Mouse (Mus musculus) liver, postnatal 0 days (tissue): ENCODE data around the gene Flt1.

ENCODE experiments used
- CTCF ChIP-seq: sonication (generic); IDR thresholded peaks from 2 replicates; pipeline ENCODE4 v1.5.1; 2016; ENCODE audit warnings: antibody characterized with exemption, low read depth
- EP300 ChIP-seq: IDR thresholded peaks from 2 replicates; pipeline ENCODE4 v1.6.1; 2016; ENCODE audit warnings: antibody characterized with exemption, low read depth, mild to moderate bottlenecking

GRCm38 (mm10) chr5:147665946-147666345 lies 59.9 kb downstream of the Flt1 start:
- TF ChIP-seq CTCF (no peak), EP300 (no peak)
